Mouse (Mus musculus): ENCODE data around the gene Cox5b.

Cox5b gene

DNA sequence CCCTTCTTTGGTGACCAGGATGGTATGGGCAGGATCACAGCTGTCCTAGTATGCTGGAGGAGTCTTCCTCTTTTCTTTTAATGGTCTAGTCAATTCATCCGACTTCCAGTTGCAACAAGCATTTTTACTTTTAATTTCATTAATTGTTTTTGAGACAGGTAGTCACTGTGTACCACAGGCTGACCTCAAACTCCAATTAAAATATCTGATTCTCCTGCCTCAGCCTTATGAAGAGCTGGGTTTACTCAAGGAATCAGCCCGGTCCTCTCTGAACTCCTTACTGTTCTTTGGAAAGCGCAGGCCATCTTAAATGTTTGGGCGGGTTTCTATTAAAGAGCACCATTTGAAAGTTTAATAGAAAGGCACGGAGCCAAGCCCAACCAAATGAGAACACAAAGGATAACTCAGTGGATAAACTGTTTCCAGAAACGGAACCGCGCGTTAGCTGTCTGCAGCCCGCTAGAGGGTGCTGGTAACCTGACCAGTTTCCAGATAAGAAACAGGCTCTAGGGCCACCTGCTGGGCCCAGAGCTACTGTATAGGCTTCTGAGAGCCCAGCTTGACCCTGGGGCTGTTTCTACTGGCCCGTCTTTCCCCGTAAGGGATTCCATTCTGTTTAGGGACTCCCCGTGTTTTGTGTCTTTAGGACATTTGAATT, 7.3 kb upstream of the Cox5b start:
- no peak for DNase-seq (ENCODE audit: low read depth, low spot score)

DNA sequence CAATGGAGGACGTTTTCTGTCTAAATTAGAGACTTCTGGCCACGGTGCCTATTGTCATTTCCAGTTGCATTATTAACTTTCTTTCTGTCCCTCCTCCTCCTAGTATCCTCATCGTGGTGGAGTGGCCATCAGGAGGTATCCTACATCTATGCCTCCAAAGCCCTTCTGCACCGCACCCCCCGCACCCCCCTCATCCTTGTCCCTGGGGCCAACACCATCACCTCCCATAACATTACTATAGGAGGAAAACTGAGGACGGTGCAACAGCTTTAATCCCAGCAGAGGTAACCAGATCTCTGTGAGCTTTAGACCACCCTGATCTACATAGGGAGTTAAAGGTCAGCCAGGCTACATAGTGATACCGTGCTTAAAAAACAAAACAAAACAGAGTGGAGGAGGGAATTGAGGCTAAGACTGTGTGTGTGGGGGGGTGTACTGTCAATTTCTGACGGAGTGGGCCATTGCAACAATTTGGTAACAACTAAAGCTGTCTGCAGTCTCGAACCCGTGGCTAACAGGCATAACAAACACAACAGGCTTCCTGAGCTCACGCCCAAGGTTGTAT, 496 bp upstream of the Cox5b start:
- DNase-seq (ENCODE audit: low read depth, low spot score), result no peak

DNA sequence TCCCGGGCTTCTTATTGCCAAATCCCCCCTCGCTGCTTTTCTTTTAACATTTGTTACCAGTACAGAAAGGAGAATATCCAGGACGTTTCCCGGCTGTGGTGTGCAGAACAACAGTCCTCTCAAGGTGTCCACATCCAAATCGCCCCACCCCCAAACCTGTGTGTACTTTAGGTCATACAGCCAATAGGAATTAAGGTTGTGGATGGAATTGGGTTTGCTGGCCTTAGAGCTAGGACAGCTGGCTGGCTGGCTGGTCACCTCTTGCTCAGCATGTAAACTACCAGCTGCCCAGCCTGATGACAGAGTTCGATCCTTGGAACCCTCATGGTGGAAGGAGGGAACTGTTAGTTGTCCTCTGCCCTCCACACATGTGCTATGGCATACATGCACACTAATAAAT, 3.6 kb downstream of the Cox5b start:
- DNase-seq (ENCODE audit: low read depth, low spot score), result no peak

DNA sequence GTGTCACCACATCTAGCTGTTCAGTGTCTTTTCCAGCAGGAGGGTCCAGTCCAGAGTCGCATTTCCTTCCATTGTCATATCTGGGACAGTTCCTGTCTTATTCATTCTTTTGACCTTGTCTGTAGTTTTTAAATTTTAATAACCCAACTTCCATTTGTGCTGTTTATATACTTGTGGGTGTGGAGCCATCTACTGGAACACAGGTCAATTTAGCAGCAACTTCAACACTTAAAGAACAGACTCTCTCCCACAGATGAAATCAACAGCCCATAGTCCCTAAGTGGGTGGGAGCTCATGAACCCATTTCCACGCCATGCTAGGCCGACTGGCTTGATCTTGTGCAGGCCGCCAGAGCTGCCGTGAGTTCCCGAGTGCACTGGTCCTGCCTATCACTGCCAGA, 5.2 kb downstream of the Cox5b start:
- DNase-seq (ENCODE audit: low read depth, low spot score), result no peak

DNA sequence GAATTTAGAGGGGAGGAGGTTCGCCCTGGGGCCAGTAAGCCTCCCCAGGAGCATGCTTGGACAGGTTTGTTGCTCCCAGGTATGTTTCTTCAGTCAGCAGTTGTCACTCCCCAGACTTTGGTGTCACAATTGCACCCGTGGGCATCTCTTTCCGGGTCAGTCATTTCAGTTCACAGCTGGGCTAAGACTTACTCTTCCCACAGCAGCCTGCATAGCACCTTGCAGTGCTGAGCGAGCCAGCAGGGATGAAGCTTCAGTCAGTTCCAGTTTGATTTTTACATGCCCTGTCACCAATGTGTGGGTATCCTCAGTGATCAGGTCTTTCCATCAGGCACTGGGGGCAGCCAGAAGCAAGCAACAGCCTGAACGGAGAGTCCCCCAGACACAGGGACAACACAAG, 5.8 kb downstream of the Cox5b start:
- no peak for DNase-seq (ENCODE audit: low read depth, low spot score)

DNA sequence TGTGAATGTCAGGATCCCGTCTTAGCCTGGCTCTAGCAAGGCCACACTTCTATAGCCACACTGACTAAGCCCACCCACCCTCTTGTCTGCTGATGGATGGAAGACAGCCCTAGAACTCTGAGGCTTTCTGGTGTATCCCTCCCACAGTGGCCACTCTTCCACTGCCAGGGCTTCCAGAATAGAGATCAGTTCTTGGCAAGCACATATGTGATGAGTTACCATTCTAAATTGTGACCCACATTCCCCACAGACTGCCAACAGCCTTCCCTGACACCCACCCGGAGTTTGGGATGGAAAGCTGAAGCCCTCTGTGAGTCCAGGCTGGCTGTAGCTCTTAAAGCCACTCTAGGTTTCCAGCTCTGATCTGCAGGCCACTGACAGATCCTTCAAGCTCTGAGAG, 15.9 kb downstream of the Cox5b start:
- DNase-seq (ENCODE audit: low read depth, low spot score), result no peak

DNA sequence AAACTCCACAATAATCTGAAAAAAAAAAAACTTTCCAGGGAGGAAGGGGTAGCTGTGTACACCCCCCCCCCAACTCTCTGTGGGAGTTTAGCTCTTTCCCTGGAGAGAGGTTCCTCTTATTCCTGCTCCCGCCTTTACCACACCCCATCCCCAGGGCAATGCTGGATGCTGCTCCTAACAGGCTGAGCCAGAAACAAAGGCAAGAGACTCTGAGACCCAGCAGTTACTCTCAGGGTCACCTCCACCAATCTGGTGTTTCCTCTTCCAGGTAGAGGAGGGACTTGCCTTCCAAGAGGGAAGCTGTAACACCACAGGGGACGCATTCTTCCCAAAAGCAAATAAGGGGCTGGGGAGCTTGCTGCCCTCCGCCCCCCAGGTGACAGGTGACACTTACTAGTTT, 16.5 kb downstream of the Cox5b start:
- DNase-seq (ENCODE audit: low read depth, low spot score), result no peak

DNA sequence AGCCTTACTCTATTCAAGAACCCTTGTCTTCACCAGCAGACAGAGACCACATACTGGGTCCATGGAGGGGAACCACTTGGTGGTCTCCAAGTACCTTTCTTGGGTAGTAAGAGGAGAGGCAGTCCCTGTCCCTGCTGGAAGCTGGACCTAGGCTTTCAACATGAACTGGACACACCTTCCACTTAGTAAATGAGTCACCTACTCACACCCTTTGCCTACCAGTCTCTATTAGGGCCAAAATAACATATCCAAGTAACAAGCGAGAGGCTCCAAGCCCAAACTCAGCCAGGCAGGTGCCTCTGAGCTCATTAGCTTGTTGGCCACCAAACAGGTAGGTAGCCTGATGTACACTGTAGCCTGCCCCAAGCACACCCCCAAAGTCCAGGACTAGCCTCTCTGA, 17.4 kb downstream of the Cox5b start:
- no peak for DNase-seq (ENCODE audit: low read depth, low spot score)

DNA sequence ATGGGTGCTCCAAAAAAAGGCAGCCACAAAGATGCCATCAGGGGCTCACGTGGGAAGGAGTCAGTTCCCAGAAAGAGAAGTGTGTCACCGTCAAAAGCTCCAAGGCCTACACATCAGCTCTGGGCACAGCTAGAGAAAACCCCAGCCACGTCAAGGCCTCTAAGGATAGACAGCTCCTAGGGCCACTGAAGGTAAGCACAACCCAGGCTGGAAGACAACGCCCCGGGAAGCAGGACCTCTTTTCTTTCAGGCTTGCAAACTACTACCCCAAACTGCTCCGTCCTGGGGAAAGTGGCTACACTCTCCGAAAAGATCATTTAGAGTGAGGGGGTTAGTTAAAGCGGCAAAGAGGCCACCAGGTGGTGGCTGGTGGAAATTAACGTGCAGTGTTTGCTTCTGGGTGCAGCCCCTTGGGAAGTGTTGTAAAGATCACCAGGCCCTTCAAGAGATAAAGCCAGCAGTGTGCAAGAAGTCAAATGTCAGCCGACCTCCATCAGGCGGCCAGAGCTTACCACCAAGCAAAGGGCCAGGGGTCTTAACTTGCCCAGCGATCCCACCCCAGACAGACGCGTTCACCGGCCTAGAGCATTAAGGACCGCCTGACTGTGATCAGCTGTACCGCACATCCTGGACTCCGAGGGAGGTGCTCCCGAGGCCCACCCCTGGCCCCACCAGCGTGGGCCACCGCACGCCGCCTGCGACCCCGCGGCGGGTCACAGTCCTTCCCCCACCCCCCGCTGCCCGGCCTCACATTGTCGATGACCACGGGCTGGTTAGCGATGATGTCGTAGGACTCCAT, 18.0 kb downstream of the Cox5b start:
- peak; percentile 24 for DNase-seq (ENCODE audit: low read depth, low spot score)

DNA sequence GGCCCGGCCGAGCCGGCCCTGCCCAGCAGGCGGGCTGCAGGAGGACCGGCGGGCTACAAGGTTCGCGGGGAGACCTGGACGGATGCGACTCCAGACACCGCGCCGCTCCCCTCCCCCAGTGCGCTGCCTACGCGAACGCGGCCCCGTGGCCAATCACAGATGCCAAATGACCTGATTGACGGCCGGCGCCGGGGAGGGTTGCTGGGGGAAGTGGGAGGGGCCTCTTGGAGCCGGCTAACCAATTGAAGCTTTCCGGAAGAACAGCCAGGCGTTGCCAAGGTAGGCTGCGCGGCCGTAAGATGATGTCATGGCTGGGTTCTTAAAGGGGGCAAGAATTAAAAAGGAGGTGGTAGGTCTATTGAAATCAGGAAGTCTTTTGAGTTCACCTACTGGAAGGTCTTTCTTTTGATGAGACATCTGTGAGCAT, 18.6 kb downstream of the Cox5b start, which contains the start of gene 4933424G06Rik:
4933424G06Rik (plus strand) TSS at position 296 of the 427 bp plus-strand sequence.
- DNase-seq (ENCODE audit: low read depth, low spot score), result peak; percentile 93

DNA sequence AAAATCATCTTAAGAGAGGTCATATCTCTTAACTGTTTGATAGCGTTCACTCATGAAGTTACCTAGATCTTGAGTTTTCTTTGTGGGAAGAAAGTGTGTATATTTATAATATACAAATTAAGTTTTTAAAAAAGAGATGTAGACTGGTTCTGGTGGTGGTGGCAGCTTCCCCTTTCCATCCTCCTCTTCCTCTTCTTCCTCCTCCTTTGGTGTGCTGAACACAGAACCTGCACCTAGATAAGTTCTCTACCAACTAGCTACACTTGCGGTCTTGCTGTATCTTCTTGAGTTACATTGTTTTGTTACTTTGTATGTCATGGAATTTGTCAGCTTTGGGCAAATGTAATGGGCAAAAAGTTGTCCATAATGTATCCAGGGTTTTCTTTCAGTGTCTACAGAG, 19.9 kb downstream of the Cox5b start:
- DNase-seq (ENCODE audit: low read depth, low spot score), result no peak

DNA sequence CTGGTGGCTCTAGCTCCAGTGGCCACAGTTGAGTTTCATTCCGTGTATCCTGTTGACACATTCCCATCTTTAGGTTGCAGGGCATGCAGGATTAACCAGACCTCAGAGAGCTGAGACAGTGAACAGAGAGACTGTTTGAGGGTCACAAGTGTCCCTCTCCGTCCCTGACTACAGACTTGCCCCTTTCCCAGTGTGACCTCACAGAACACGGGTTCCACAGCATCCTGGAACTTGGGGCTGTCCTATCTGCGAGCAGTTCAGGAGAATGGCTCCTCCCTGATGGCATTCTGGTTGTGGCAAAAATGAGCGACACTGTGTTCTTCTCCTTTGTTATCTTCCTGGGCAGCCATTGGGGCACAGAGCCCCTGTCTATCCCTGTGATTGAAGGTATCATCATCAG, 23.1 kb downstream of the Cox5b start, which contains the start of gene Actr1b:
Actr1b (minus strand) TSS at position 112 of the 400 bp plus-strand sequence.
- no peak for DNase-seq (ENCODE audit: low read depth, low spot score)

DNA sequence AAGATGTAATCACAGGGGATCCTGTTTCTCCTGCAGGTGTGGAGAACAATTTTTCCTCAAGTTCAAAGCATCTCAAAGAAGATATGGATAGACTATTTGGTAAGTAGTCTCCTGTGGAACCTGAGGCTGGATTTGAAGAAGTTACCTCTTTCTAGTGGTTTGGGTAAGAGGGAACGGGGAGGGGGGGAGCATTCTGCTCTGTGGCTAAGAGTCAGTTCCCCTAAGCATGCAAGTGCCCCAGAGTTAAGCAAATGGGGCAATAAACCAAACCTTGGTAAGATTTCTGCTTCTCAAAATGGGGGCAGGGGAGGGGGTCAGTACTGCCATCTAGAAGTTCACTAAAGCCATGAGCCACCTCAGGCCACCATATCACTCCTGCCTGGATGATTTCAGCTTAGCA, 27.5 kb downstream of the Cox5b start:
- DNase-seq (ENCODE audit: low read depth, low spot score), result no peak

DNA sequence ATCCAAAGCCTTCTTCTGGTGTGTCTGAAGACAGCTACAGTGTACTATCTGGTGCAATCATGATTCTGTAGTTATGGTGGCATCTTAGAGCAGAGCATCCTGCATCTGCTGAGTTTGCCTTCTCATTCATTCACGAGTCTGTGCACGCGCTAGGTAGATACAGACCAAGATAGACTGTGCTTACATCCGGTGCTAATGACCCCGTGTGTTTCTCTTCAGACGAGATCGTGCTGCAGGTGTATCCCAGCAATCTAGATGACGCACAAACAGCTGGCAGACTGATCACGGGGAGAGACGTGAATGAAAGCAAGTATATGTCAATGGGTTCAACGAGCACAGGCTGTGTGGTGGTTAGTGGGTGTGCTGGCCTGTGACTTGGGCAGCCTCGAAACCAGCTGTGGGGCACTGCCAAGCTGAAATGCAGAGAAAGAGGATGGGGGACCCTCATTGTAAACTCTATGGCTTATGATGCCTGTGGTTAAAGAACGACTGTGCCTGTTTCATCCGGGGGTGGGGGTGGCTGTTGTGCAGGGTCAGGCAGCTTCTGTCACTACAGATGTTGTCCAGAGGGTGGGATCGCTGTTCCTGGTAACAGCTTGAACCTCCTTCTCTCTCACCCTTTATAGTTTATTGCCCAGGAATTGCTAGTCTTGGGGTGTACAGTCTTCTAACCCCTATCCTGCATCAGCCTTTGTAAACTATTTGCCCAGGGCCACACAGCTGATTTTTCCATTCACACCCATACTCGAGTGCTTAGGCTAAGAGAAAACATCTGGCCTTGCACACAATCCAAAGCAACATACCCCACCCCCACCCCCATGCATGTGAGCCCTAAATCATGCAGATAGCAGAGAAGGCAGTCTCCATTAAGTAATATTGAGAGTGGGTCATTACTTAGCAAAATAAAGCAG, 32.2 kb downstream of the Cox5b start:
- no peak for DNase-seq (ENCODE audit: low read depth, low spot score)

DNA sequence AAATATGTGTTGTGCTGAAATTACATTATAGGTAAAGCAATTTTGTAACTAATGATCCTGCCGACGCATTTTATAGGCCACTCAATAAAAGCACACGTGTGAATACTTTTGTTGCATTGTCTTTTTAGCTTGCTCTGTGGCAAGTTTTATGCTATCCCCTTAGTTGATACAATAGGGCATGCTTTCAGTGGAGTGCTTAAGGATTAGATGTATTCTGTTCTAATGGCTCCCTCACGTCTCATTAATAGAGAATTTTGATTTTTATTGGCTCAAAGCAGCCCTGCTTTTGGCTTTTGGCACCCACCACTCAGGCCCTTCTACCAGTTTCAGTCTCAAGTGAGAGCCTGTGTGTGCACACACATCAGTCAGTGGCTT, 32.8 kb downstream of the Cox5b start:
- no peak for DNase-seq (ENCODE audit: low read depth, low spot score)

DNA sequence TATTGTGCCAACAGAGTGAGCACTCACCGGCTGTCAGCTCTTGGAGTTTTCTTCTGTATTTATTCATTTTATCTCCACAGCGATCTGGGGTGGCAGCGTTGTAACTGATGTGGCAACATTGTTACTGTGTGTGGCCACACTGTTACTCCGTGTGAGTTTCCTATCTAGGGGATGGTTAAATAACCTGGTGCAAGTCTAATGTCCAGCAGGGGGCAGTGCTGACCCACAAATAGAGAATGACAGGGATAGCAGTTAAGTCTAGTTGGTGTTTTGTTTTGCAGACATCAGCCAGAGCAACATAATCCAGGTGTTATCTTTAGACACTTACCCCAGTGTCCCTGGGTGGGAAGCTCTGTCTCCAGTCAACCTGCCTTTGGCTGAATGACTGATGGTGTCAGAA, 46.1 kb downstream of the Cox5b start:
- peak; percentile 65 for DNase-seq (ENCODE audit: low read depth, low spot score)

DNA sequence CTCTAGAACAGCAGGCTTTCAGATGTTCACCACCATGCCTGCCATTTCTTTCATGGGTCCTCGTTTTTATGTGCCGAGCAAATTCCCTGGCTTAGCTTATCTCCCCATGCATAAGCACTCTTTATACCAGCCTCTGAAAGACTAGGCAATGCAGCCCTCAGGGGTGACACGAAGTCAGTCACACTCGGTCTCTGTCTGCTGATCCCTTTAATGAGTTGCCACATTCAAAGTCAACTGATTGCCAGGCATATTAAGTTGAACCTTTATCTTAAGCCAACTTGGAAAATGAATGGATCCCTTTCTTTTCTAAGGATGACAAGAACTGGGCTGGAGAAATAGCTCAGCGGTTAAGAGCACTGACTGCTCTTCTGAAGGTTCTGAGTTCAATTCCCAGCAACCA, 48.0 kb downstream of the Cox5b start:
- DNase-seq (ENCODE audit: low read depth, low spot score), result no peak

DNA sequence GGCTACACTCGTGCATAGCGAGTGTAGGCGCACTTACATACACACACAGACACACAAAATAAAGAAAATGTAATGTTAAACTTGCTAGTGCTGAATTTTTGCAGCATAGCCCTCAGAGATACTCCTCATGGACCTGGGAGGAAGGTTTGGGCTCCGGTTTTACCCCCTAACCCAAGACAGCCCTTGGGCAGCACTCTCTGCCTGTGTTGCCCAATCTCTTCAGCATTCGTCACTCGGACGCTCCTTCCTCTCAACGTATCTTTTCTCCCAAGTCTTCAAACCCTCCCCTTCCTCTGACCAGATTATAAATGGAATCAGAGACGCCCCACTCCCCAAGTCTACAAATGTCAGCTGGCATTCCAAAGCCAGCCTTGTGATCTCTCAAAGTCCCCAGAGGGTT, 51.8 kb downstream of the Cox5b start:
- no peak for DNase-seq (ENCODE audit: low read depth, low spot score)
